Mouse (Mus musculus) embryonic fibroblast, embryonic 13.5 days (primary cell): ENCODE measurements at regions not wholly inside any gene's neighbourhood (a gene's known extent, or its start where the extent isn't known, plus 50 kb on each side); places are given as distances from the start of the nearest gene placed in this dataset.

ENCODE experiments used
- H3K27ac ChIP-seq: 2 replicates; pipeline ENCODE4 v1.5.1; 2012; ENCODE audit warnings: low read length, control low read depth, inconsistent platforms; ENCODE audit not compliant: insufficient read depth
- H3K4me1 ChIP-seq: 2 replicates; pipeline ENCODE4 v1.6.1; 2011; ENCODE audit warnings: low read length; ENCODE audit not compliant: control insufficient read depth, insufficient read depth
- H3K4me3 ChIP-seq: 2 replicates; pipeline ENCODE4 v1.5.1; 2011; ENCODE audit warnings: mild to moderate bottlenecking, control low read depth, low read length; ENCODE audit not compliant: insufficient read depth
- CTCF ChIP-seq: IDR thresholded peaks from 2 replicates; pipeline ENCODE4 v1.5.1; 2011; ENCODE audit warnings: mild to moderate bottlenecking, control low read depth, low read length, moderate library complexity, borderline replicate concordance; ENCODE audit not compliant: insufficient read depth
- POLR2A ChIP-seq: IDR thresholded peaks from 2 replicates; pipeline ENCODE4 v1.6.1; 2011; ENCODE audit warnings: low read depth, mild to moderate bottlenecking, control low read depth, low read length, moderate library complexity

DNA sequence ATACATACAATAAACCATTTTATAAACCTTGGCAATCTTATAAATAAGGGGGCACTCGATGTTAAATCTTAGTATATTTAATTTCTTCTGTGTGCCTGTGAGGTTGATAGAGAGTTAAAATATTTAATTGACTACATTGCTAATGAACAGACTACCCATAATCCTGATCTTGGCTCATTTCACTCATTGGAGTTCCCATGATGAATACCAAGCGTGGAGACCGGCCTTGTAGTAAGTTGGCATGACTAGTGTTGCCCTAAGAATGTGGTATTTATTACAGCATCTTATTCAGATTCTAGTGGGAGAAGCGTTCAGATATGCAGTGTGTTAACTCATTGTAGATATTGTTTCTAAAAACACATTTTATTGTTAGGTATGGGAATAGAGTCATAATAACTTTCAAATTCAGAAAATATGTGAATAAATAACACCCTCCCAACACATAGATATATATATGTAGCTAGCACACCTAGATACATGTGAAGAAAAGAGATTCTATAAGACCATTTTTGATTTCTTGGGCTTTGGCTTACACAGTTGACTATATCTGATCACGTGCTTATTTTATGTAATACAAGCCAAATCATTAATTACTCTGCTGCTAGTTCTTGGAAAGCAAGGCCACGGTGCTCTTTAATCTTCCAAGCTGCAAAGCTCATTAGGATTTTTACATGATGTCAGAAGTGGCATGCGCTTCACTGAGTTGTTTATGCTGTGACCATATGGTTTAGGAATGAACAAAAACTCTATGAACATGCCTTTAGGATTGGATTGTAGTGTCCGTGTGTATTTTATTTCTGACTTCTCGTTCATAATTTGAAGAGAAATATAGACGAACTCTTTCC lies 232.0 kb downstream of the Mef2c start:
- Histone ChIP-seq H3K4me3 (no peak overlapping the region), H3K4me1 (peaks cover 2% of the 10 kb centered on the region; the same call in 1 of the 2 replicates), H3K27ac (no peak overlapping the region)
- TF ChIP-seq CTCF (no peak), POLR2A (no peak)

DNA sequence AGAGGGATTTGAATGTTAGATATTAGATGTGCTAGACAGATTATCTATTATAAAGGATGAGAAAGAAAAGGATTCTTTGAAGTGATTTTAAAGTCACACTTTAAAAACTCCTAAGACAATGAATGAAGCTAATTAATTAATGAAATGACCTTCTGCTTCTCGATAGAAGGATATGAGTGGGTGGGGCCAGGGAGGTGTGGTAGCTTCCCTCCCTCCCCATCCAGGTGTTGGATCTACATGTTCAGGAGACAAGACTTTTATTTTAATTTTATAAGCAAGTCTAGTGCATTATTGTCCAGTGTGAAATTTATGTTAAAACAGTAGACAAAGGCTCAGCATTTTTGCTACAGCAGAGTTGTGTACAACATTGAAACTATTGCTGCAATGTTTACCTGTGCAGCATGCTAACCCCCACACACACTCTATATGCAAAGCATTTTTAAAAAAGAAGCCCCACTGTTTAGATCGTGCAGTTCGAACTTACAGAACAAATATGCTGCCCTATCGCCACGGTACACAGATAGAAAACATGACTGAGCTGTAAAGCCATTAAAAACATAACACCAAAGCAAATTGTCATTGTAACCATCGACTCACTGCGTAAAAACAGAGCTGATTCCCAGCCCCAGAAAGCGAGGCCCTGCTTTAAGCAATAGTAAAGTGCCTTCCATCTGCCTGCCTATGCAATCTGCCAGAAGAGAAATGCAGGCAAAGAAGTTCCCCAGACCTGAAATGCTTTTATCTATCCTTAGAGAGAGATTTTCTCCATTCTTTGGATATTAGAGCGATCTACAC lies 233.4 kb downstream of the Mef2c start:
- TF ChIP-seq CTCF, result no peak
- no peak for TF ChIP-seq POLR2A
- H3K4me1 ChIP-seq, result peaks cover 2% of the 10 kb centered on the region; the same call in 1 of the 2 replicates
- H3K27ac ChIP-seq, result no peak overlapping the region
- no peak overlapping the region for H3K4me3 ChIP-seq

DNA sequence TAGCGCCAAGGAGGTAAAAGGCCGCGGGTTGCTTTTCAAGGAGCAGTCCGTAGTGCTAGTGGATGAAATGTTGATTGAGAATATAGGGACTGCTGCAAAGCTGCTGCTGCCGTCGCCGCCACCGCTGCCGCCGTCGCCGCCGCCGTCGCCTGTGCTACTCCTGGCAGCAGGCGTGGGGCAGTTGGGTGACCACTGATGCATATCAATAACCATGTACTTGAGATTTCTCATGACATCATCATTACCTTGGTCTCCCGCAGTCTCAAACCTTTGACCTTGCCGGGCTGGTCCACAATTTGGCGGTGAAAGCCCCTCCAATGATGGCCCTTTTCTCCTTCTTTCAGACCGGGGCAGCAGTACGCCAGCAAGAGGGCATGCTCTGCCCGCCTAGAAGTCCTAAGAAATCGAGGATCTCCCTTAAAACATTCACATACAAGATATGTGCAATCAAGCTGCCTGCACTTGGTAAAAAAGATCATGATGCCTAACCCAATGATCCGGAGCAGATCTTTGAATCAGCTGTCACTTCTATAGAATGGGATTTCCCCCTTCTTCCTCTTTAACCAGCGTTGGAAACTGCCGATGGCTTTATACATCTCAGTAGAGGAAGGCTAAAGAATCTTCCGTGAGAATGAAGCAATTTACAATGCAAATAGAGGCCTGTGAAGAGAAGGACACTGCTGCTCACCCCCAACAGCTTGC lies 234.1 kb downstream of the Mef2c start:
- Histone ChIP-seq H3K27ac (no peak overlapping the region), H3K4me3 (peak overlapping the region; percentile 34; the same call in 1 of the 2 replicates), H3K4me1 (0 out of 2 replicates have a peak, but pooled peaks cover 2% of the 10 kb centered on the region)
- no peak for TF ChIP-seq POLR2A
- TF ChIP-seq CTCF, result no peak

DNA sequence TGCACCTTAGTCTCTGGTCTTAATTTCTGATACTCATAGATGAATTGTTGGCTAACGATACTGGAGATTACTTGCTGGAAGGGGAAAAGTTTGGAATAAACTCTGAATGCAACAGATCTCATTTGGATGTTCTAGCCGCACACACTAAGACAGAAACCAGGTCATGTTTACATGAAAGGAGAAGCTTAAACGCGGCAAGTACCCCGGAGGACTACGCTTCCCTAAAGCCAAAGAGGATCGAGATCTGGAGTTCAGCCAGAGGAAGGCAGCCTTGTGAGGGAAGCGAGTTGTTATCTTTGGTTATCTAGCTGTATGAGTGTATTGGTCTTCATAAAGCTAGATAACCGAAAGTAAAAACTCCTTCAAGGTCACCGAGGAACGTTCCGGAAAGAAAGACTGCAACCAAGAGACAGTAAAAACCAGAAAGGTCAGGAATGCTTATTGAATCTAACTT lies 234.7 kb downstream of the Mef2c start:
- H3K4me1 ChIP-seq, result 0 out of 2 replicates have a peak, but pooled peaks cover 2% of the 10 kb centered on the region
- H3K4me3 ChIP-seq, result peak overlapping the region; percentile 34
- no peak overlapping the region for H3K27ac ChIP-seq
- TF ChIP-seq POLR2A (no peak), CTCF (no peak)

DNA sequence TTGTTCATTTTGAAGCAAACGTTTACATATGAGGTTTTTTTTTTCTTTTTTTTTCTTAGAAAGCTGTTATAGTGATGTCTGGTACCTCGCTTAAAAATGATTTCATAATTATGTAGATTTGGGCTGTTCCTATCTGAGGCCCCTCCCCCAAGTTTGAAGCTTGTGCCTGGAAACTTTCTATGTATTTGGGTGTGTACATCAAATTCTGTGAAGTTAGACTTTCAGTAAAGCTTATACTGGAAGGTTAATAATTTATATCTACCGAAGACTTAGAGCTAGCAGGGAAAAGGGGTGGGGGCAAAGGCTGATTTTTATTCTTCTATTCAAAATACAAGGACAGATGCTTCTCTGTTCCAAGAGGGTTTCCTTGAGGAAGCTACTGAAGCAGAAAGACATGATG lies 235.3 kb downstream of the Mef2c start:
- no peak overlapping the region for H3K27ac ChIP-seq
- H3K4me3 ChIP-seq, result no peak overlapping the region
- no peak for TF ChIP-seq POLR2A
- 0 out of 2 replicates have a peak, but pooled peaks cover 2% of the 10 kb centered on the region for H3K4me1 ChIP-seq

DNA sequence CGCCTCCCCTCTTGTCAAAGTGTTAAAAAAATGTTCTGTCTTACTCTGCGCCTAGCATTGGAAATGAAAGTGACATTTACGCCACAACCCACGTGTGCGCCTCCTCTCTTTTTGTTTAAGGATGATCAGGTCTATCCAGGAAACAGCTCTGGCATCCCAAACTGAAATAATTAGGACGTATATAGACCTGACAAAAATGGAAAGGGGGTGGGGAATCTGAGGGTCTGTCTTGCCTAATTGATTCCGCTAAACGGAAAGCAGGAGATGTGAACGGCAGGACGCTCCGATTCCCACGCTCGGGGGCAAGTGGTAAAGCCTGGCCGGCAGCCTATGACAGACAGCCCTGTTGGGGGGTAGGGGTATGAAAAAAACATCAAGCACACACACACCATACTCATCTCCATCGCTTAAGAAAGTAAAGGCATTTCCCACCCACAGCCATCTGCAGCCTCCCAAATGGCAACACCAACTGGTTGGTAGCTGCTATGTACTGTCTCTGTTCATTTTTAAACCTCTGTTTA lies 235.8 kb downstream of the Mef2c start:
- no peak for TF ChIP-seq POLR2A
- no peak for TF ChIP-seq CTCF

DNA sequence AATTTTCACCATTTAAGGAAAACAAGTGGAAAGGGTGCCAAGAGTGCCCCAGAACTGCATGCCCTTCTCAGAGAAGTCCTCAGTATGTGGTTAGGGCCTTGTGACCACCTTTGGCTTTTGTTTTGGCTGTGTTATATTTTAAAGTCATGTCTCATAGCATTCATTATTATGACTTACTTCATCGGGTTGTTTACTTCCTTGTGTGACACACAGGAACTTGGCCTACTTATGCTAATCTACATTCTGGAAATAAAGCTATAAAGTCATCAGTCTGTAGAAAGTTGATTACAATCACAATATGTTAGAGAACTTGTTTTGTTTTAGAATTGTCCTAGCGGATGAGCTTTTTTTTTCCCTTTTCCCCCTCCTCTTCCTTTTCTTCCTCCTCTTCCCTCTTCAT lies 236.3 kb downstream of the Mef2c start:
- 0 out of 2 replicates have a peak, but pooled peaks cover 2% of the 10 kb centered on the region for H3K4me1 ChIP-seq
- TF ChIP-seq CTCF (no peak), POLR2A (no peak)
- no peak overlapping the region for H3K27ac ChIP-seq

More for the DNA sequence above, 235.8 kb downstream of the Mef2c start:
- H3K4me3 ChIP-seq, result no peak overlapping the region
- H3K4me1 ChIP-seq, result 0 out of 2 replicates have a peak, but pooled peaks cover 2% of the 10 kb centered on the region
- no peak overlapping the region for H3K27ac ChIP-seq

DNA sequence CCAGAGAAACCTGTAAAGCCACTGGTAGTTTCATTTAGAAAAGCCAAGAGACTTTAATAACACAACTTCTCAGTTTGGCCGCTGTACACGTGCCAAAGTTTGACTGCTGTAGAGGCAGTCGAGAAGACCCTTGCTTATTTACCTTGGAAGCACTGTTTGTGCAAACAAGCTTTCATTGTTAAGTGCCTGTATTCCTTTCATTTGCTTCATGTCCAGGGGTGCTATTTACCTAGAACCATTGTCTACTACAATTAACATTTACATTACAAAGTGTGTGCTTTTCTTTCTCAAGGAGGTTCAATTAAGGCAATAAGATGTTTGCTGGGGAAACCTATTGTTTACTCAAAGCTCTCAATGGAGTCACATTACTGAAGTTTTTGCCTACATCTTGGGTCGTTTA lies 236.9 kb downstream of the Mef2c start:
- TF ChIP-seq CTCF (no peak), POLR2A (no peak)
- Histone ChIP-seq H3K4me3 (no peak overlapping the region), H3K27ac (no peak overlapping the region), H3K4me1 (0 out of 2 replicates have a peak, but pooled peaks cover 2% of the 10 kb centered on the region)

More for the DNA sequence above, 236.3 kb downstream of the Mef2c start:
- no peak overlapping the region for H3K4me3 ChIP-seq

DNA sequence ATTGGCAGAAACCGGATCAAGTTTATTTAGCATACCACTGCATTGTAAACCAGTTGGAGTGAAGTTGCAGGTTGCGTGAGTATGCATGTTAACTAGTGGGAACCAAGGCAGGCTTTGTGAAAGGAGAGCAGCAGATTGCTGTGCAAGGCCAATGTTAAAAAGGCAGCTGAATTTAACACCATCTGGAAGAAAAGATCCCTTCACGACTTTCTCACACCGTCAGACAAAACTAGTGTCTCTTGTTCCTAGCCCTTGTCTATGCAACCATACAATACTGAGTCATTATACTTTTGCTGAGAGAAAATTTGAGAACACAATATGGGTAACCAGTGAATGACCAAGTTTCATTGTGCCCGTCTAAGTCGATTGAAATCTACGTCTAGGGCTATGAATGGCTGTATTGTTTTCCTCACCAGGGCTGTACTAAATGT lies 237.8 kb downstream of the Mef2c start:
- TF ChIP-seq CTCF (no peak), POLR2A (no peak)
- Histone ChIP-seq H3K4me3 (no peak overlapping the region), H3K4me1 (0 out of 2 replicates have a peak, but pooled peaks cover 2% of the 10 kb centered on the region), H3K27ac (no peak overlapping the region)
